Mouse (Mus musculus): ENCODE measurements around the gene Fmnl3.

Gene Fmnl3

GRCm38 (mm10) chr15:99314891-99315290 is 55.4 kb downstream of the Fmnl3 start:
- no peak for DNase-seq

- no peak for DNase-seq
Observed at GRCm38 (mm10) chr15:99310617-99311016, 59.7 kb downstream of the Fmnl3 start.

- DNase-seq: no peak
Observed at GRCm38 (mm10) chr15:99309549-99309948, 60.7 kb downstream of the Fmnl3 start.

- no peak for DNase-seq
Observed at GRCm38 (mm10) chr15:99307476-99307875, 62.8 kb downstream of the Fmnl3 start.

- peak; percentile 39 for DNase-seq
Observed at GRCm38 (mm10) chr15:99296213-99296612, 74.1 kb downstream of the Fmnl3 start.

GRCm38 (mm10) chr15:99295484-99295981 is 74.7 kb downstream of the Fmnl3 start, which contains the start of gene Fam186b:
Fam186b (minus strand) TSS chr15:99295888.
- DNase-seq: peak; percentile 72

GRCm38 (mm10) chr15:99294813-99295374 is 75.4 kb downstream of the Fmnl3 start, which contains the start of gene Prpf40b:
Prpf40b (plus strand) TSS chr15:99295087.
- peak; percentile 96 for DNase-seq

- no peak for DNase-seq
Observed at GRCm38 (mm10) chr15:99294287-99294686, 76.0 kb downstream of the Fmnl3 start.

GRCm38 (mm10) chr15:99290586-99290985 is 79.7 kb downstream of the Fmnl3 start:
- DNase-seq: no peak

- no peak for DNase-seq
Observed at GRCm38 (mm10) chr15:99285189-99285535, 85.1 kb downstream of the Fmnl3 start.

- no peak for DNase-seq
Observed at GRCm38 (mm10) chr15:99284527-99285188, 85.6 kb downstream of the Fmnl3 start.

- no peak for DNase-seq
Observed at GRCm38 (mm10) chr15:99283456-99283855, 86.8 kb downstream of the Fmnl3 start.

GRCm38 (mm10) chr15:99278271-99278670 is 92.0 kb downstream of the Fmnl3 start:
- DNase-seq: no peak

GRCm38 (mm10) chr15:99276095-99276494 is 94.2 kb downstream of the Fmnl3 start:
- no peak for DNase-seq
